Mouse (Mus musculus): ENCODE results near the gene Gm13723. TPM values are rescaled to one million over a fixed set of nuclear protein-coding genes. Genes with fewer than 3 reads are reported as not detected.

The Gm13723 gene
- total RNA-seq (2017), result not detected in 3 replicates

- no peak for ATAC-seq (replicated peaks; ENCODE audit: insufficient number of reproducible peaks, low FRiP score, low TSS enrichment, poor library complexity, severe bottlenecking)
These were observed at the start of gene Gm13723 for GRCm38 (mm10) chr2:86874702-86875101. Gm13723 (minus strand) TSS chr2:86874802.

GRCm38 (mm10) chr2:86905647-86906046 lies 31.0 kb upstream of the Gm13723 start:
- no peak for ATAC-seq (replicated peaks; ENCODE audit: insufficient number of reproducible peaks, low FRiP score, low TSS enrichment, poor library complexity, severe bottlenecking)

- no peak for ATAC-seq (replicated peaks; ENCODE audit: insufficient number of reproducible peaks, low FRiP score, low TSS enrichment, poor library complexity, severe bottlenecking)
These were observed 17.5 kb upstream of the Gm13723 start, which contains the start of gene Olfr1097 for GRCm38 (mm10) chr2:86892116-86892515. Olfr1097 (minus strand) TSS chr2:86892216.

GRCm38 (mm10) chr2:86851596-86851995 lies 23.0 kb downstream of the Gm13723 start, which contains the start of gene Olfr1095:
Olfr1095 (minus strand) TSS chr2:86851696.
- ATAC-seq (replicated peaks; ENCODE audit: insufficient number of reproducible peaks, low FRiP score, low TSS enrichment, poor library complexity, severe bottlenecking), result no peak

- no peak for ATAC-seq (replicated peaks; ENCODE audit: insufficient number of reproducible peaks, low FRiP score, low TSS enrichment, poor library complexity, severe bottlenecking)
These were observed 50.2 kb downstream of the Gm13723 start, which contains the start of gene Olfr1094 for GRCm38 (mm10) chr2:86824363-86824762. Olfr1094 (plus strand) TSS chr2:86824663.

Other genes starting within 250 kb of the Gm13723 start
- not detected in 3 replicates for gene Olfr1084, start 235.1 kb downstream of the Gm13723 start, total RNA-seq (2017)
- not detected in 3 replicates for gene Olfr1085, start 212.8 kb downstream of the Gm13723 start, total RNA-seq (2017)
- gene Olfr1086, start 194.7 kb downstream of the Gm13723 start, total RNA-seq (2017), result not detected in 3 replicates
- not detected in 3 replicates for gene Olfr1087, start 176.4 kb downstream of the Gm13723 start, total RNA-seq (2017)
- gene Olfr1089, start 141.1 kb downstream of the Gm13723 start, total RNA-seq (2017), result not detected in 3 replicates
- gene Olfr1090, start 115.8 kb downstream of the Gm13723 start, total RNA-seq (2017), result not detected in 3 replicates
- gene Olfr1093, start 92.3 kb downstream of the Gm13723 start, total RNA-seq (2017), result not detected in 3 replicates
- not detected in 3 replicates for gene Olfr141, start 64.8 kb downstream of the Gm13723 start, total RNA-seq (2017)
- gene Olfr1094, start 50.1 kb downstream of the Gm13723 start, total RNA-seq (2017), result not detected in 3 replicates
- gene Olfr1095, start 23.1 kb downstream of the Gm13723 start, total RNA-seq (2017), result not detected in 3 replicates
- gene Olfr1097, start 17.4 kb upstream of the Gm13723 start, total RNA-seq (2017), result not detected in 3 replicates
- not detected in 3 replicates for gene Olfr1098, start 49.7 kb upstream of the Gm13723 start, total RNA-seq (2017)
- not detected in 3 replicates for gene Olfr1099, start 85.9 kb upstream of the Gm13723 start, total RNA-seq (2017)
- gene Olfr1100, start 105.2 kb upstream of the Gm13723 start, total RNA-seq (2017), result not detected in 3 replicates
- not detected in 3 replicates for gene Olfr1101, start 116.4 kb upstream of the Gm13723 start, total RNA-seq (2017)
- gene Olfr1102, start 123.6 kb upstream of the Gm13723 start, total RNA-seq (2017), result not detected in 3 replicates
- not detected in 3 replicates for gene Olfr1104, start 152.3 kb upstream of the Gm13723 start, total RNA-seq (2017)
- gene Olfr1105, start 161.7 kb upstream of the Gm13723 start, total RNA-seq (2017), result not detected in 3 replicates
- gene Olfr1106, start 177.5 kb upstream of the Gm13723 start, total RNA-seq (2017), result not detected in 3 replicates
- not detected in 3 replicates for gene Olfr1107, start 201.0 kb upstream of the Gm13723 start, total RNA-seq (2017)
- gene Olfr1109, start 221.2 kb upstream of the Gm13723 start, total RNA-seq (2017), result not detected in 3 replicates
- not detected in 3 replicates for gene Olfr259, start 239.8 kb upstream of the Gm13723 start, total RNA-seq (2017)

Data from monocyte, adult 5-6 weeks (primary cell).